ENCODE assay signal across 8 mouse cellular contexts in the genomic region with DNA sequence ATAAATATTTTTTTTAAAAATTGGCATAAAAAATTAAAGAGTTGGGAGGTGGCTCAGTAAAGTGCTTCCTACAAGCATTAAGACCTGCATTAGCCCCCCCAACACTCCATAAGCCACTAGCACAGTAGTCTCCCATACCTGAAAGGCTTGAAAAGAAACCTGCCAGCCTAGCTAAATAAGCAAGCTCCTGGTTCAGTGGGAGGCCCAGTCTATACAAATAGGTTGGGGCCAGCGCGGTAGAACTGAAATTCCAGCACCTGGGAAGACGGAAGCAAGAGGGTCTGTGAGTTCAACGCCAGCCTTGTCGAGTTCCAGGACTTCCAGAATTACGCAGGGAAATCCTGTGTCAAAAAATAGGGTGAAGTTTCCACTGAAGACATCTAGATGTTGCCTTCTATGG. TPM values are rescaled to one million over a fixed set of nuclear protein-coding genes. Genes with fewer than 3 reads are reported as not detected.
DNase-seq lines count a peak whose midpoint lies in the region; ATAC-seq and TF ChIP-seq lines count a peak whose summit lies in the region.

No protein-coding gene starts in this region.

- WGBS in lung, embryonic 15.5 days: 84% methylated on average over 6 of the region's 6 CpGs
- WGBS in limb, embryonic 14.5 days: 92% methylated on average over 6 of the region's 6 CpGs
- WGBS in olfactory bulb, adult 2 months: 96% methylated on average over 6 of the region's 6 CpGs

- H3K4me3 ChIP-seq in lung, embryonic 15.5 days: no peak overlapping the region
- H3K4me3 ChIP-seq in limb, embryonic 14.5 days (replicated peaks; ENCODE audit: low read length): peak overlapping the region; percentile 81; the same call in 1 of the 2 replicates
- H3K4me3 ChIP-seq in olfactory bulb, adult 2 months (ENCODE audit: insufficient read depth, low read depth, low read length): no peak overlapping the region

- H3K4me1 ChIP-seq in lung, embryonic 15.5 days: peaks cover 23% of the 10 kb centered on the region
- peaks cover 15% of the 10 kb centered on the region for H3K4me1 ChIP-seq in limb, embryonic 14.5 days (ENCODE audit: control insufficient read depth, insufficient read depth, low read length)
- H3K4me1 ChIP-seq in olfactory bulb, adult 2 months (ENCODE audit: control insufficient read depth, insufficient read depth, low read length): peaks cover 8% of the 10 kb centered on the region

- no peaks in the 10 kb centered on the region for H3K9me3 ChIP-seq in lung, embryonic 15.5 days
- H3K9me3 ChIP-seq in limb, embryonic 14.5 days (ENCODE audit: control insufficient read depth, low read length): no peaks in the 10 kb centered on the region

- no peaks in the 10 kb centered on the region for H3K27me3 ChIP-seq in lung, embryonic 15.5 days
- H3K27me3 ChIP-seq in limb, embryonic 14.5 days (ENCODE audit: control insufficient read depth, insufficient read depth, low read length): no peaks in the 10 kb centered on the region

- no peak overlapping the region for H3K9ac ChIP-seq in lung, embryonic 15.5 days
- H3K9ac ChIP-seq in limb, embryonic 14.5 days (ENCODE audit: low read depth, low read length, severe bottlenecking): peak overlapping the region; percentile 99; the same call in 1 of the 2 replicates

- H3K4me2 ChIP-seq in lung, embryonic 15.5 days: peak overlapping the region; percentile 82
- peak overlapping the region; percentile 59; the same call in 1 of the 2 replicates for H3K4me2 ChIP-seq in limb, embryonic 14.5 days (replicated peaks; ENCODE audit: low read depth, low read length, severe bottlenecking)

- peak overlapping the region; percentile 100 for H3K27ac ChIP-seq in lung, embryonic 15.5 days
- peak overlapping the region; percentile 100; the same call in 1 of the 2 replicates for H3K27ac ChIP-seq in limb, embryonic 14.5 days (replicated peaks; ENCODE audit: low read depth, low read length)
- peak overlapping the region; percentile 86; the same call in 1 of the 2 replicates for H3K27ac ChIP-seq in olfactory bulb, adult 2 months (ENCODE audit: insufficient read depth, low read depth, low read length)

- TF ChIP-seq CTCF in olfactory bulb, adult 2 months (IDR thresholded peaks at IDR 0.05; ENCODE audit: insufficient read depth, low read depth, low read length): no peak

- no peak for TF ChIP-seq POLR2A in limb, embryonic 14.5 days (IDR thresholded peaks at IDR 0.05; ENCODE audit: borderline replicate concordance, extremely low read depth, insufficient read depth, insufficient read length)
- no peak for TF ChIP-seq POLR2A in olfactory bulb, adult 2 months (IDR thresholded peaks at IDR 0.05; ENCODE audit: insufficient read depth, low read depth, low read length)

- peak; percentile 31 for DNase-seq in cerebellum, adult 8-10 months
- DNase-seq in cerebellum, adult 9-10 months: no peak
- DNase-seq in lung, postnatal 25 days (ENCODE audit: low spot score): no peak
- DNase-seq in limb, embryonic 14.5 days (ENCODE audit: low spot score): no peak
- DNase-seq in adrenal gland, postnatal 10 days: no peak
- DNase-seq in right cerebral cortex, postnatal 10 days (ENCODE audit: low spot score in 2 of 2): no peak

- ATAC-seq in lung, embryonic 15.5 days (ENCODE audit: borderline replicate concordance, extremely low read depth, low FRiP score, low TSS enrichment): no peak
- no peak for ATAC-seq in limb, embryonic 14.5 days (ENCODE audit: low FRiP score, low read depth)

- no peaks in the 10 kb centered on the region for H3K36me3 ChIP-seq in lung, embryonic 15.5 days
- H3K36me3 ChIP-seq in limb, embryonic 14.5 days (ENCODE audit: control insufficient read depth, insufficient read depth, low read length): no peaks in the 10 kb centered on the region

RNA-seq across cellular contexts. Expression of a gene that starts 5.0 kb away (rescaled TPM):
- 93.7 and 99.5 TPM in 2 replicates for polyA plus RNA-seq in lung, embryonic 15.5 days (2015; fragmentation: Nextera tagmentation; extraction: Ambion mirVana)
- 170 and 245 TPM in 2 replicates for polyA plus RNA-seq in limb, embryonic 14.5 days (2012; rRNA removed)
- polyA plus RNA-seq in limb, embryonic 14.5 days (2014; fragmentation: Nextera tagmentation; extraction: Ambion mirVana): 108 and 112 TPM in 2 replicates
- not detected in 2 replicates for polyA plus RNA-seq in olfactory bulb, adult 2 months (2012; ENCODE audit: insufficient read depth, insufficient read length, low replicate concordance, missing spikeins)
- 10 to 100 TPM; 44.4 to 70.7 TPM for total RNA-seq in adrenal gland, postnatal 10 days (2021)

RNA-seq across cellular contexts. Expression of a gene that starts 28.2 kb away (rescaled TPM):
- polyA plus RNA-seq in lung, embryonic 15.5 days (2015; fragmentation: Nextera tagmentation; extraction: Ambion mirVana): 0.57 and 0.72 TPM in 2 replicates
- 0.75 and 0.77 TPM in 2 replicates for polyA plus RNA-seq in limb, embryonic 14.5 days (2012; rRNA removed)
- polyA plus RNA-seq in limb, embryonic 14.5 days (2014; fragmentation: Nextera tagmentation; extraction: Ambion mirVana): 0.55 and 0.57 TPM in 2 replicates
- not detected in 2 replicates for polyA plus RNA-seq in olfactory bulb, adult 2 months (2012; ENCODE audit: insufficient read depth, insufficient read length, low replicate concordance, missing spikeins)
- 1 to 10 TPM; 6.2 to 6.5 TPM for total RNA-seq in adrenal gland, postnatal 10 days (2021)

Comparison
In these comparisons a context has a peak if more than half of its experiments do, and no peak if none do; other contexts are left out.
1. RNA of a gene that starts 5.0 kb away (polyA plus RNA-seq): 108 to 245 TPM in limb, embryonic 14.5 days and 93.7 to 99.5 TPM in lung, embryonic 15.5 days; not detected in olfactory bulb, adult 2 months; every median in the first group is over 10 times any median in the second.
2. Peak in every context shown above with its lines, with median percentiles within 50 percentile points of each other: H3K27ac ChIP-seq.